Mouse (Mus musculus) layer of hippocampus, adult 18-20 months (tissue): ENCODE results near the gene Rbm18. TPM values are rescaled to one million over a fixed set of nuclear protein-coding genes. Genes with fewer than 3 reads are reported as not detected.

ENCODE experiments used
- DNase-seq, 2 experiments: peaks; one replicate each; pipeline ENCODE4 v3.0.0; 2022; ENCODE audit warnings: low spot score in 2 of 2
- total RNA-seq, 2 experiments: library from RNA; stranded (reverse); gene quantifications; 2 replicates each; pipeline ENCODE4 v1.2.3; 2021

Rbm18 gene
- total RNA-seq, 2 experiments from 2014 or later = 46.6 to 50.5 TPM

- DNase-seq = no peak
These were observed 61.4 kb downstream of the Rbm18 start for GRCm38 (mm10) chr2:36075210-36075609.

GRCm38 (mm10) chr2:36073781-36074180 is 62.8 kb downstream of the Rbm18 start:
- DNase-seq = no peak

GRCm38 (mm10) chr2:36071660-36072305 is 64.8 kb downstream of the Rbm18 start:
- no peak for DNase-seq

GRCm38 (mm10) chr2:36067132-36067531 is 69.4 kb downstream of the Rbm18 start:
- DNase-seq = no peak

Other genes with a start within 250 kb of the Rbm18 start
- gene Ttll11, start 156.9 kb downstream of the Rbm18 start, total RNA-seq = 10 to 100 TPM; 35.2 to 36.8 TPM
- 100 to 1,000 TPM; 193 to 203 TPM for gene Ndufa8, start 87.4 kb downstream of the Rbm18 start, total RNA-seq
- gene Morn5, start 87.3 kb downstream of the Rbm18 start, total RNA-seq = 1 to 10 TPM; 1.8 to 2.5 TPM
- 10 to 100 TPM; 15.6 to 16.4 TPM for gene Lhx6, start 31.4 kb downstream of the Rbm18 start, total RNA-seq
- gene Mrrf, start 384 bp downstream of the Rbm18 start, total RNA-seq = 10 to 100 TPM; 17.0 to 20.2 TPM
- 10 to 100 TPM; 17.9 to 18.0 TPM for gene Ptgs1, start 93.7 kb upstream of the Rbm18 start, total RNA-seq
- not detected for gene Olfr338, start 236.7 kb upstream of the Rbm18 start, total RNA-seq